Mouse (Mus musculus) thymus, adult 2 months (tissue): ENCODE measurements around the gene Psmd13. TPM values are rescaled to one million over a fixed set of nuclear protein-coding genes. Genes with fewer than 3 reads are reported as not detected.

Experiments used
- DNase-seq: peaks from one replicate; pipeline ENCODE4 v3.0.0; 2021
- H3K27ac ChIP-seq: fragments of 200-500 bp; 2 replicates; pipeline ENCODE4 v1.5.1; 2012; ENCODE audit warnings: low read length, control low read depth; ENCODE audit not compliant: control insufficient read depth, insufficient read depth
- H3K27me3 ChIP-seq: fragments of 200-500 bp; 2 replicates; pipeline ENCODE4 v1.6.1; 2012; ENCODE audit warnings: mild to moderate bottlenecking, low read length, moderate library complexity, mixed read lengths; ENCODE audit not compliant: control insufficient read depth, insufficient read depth
- H3K36me3 ChIP-seq: fragments of 200-500 bp; 2 replicates; pipeline ENCODE4 v1.6.1; 2012; ENCODE audit warnings: mild to moderate bottlenecking, low read length, moderate library complexity; ENCODE audit not compliant: control insufficient read depth, insufficient read depth
- H3K4me1 ChIP-seq: fragments of 200-500 bp; replicated peaks from 2 replicates; pipeline ENCODE4 v1.6.1; 2012; ENCODE audit warnings: low read length; ENCODE audit not compliant: control insufficient read depth, insufficient read depth
- H3K4me3 ChIP-seq: fragments of 200-500 bp; 2 replicates; pipeline ENCODE4 v1.5.1; 2012; ENCODE audit warnings: mild to moderate bottlenecking, low read length, control low read depth, moderate library complexity; ENCODE audit not compliant: control insufficient read depth, insufficient read depth
- CTCF ChIP-seq: fragments of 200-500 bp; IDR thresholded peaks from 2 replicates; pipeline ENCODE4 v1.5.1; 2012; ENCODE audit warnings: mild to moderate bottlenecking, control low read depth, low read length, moderate library complexity, borderline replicate concordance; ENCODE audit not compliant: control insufficient read depth, poor library complexity, insufficient read depth; ENCODE audit errors: extremely low read depth
- POLR2A ChIP-seq: fragments of 200-500 bp; IDR thresholded peaks from 2 replicates; pipeline ENCODE4 v1.6.1; 2012; ENCODE audit warnings: mild to moderate bottlenecking, low read length, control low read depth, moderate library complexity; ENCODE audit not compliant: control insufficient read depth, poor library complexity, insufficient read depth; ENCODE audit errors: extremely low read depth
- WGBS: fragments of 180-500 bp; shearing (Covaris S2); methylation state at CpG from one replicate; pipeline ENCODE4 v1.1.7; 2018; 5-methylcytosine and 5-hydroxymethylcytosine counted together
- polyA plus RNA-seq: library from polyadenylated mRNA; depleted of rRNA; stranded (reverse); fragments of >200 nt; gene quantifications from 2 replicates; pipeline ENCODE4 v1.2.3, GENCODE M21; 2012

Gene Psmd13
- polyA plus RNA-seq, 1 experiment, result 100 TPM

DNA sequence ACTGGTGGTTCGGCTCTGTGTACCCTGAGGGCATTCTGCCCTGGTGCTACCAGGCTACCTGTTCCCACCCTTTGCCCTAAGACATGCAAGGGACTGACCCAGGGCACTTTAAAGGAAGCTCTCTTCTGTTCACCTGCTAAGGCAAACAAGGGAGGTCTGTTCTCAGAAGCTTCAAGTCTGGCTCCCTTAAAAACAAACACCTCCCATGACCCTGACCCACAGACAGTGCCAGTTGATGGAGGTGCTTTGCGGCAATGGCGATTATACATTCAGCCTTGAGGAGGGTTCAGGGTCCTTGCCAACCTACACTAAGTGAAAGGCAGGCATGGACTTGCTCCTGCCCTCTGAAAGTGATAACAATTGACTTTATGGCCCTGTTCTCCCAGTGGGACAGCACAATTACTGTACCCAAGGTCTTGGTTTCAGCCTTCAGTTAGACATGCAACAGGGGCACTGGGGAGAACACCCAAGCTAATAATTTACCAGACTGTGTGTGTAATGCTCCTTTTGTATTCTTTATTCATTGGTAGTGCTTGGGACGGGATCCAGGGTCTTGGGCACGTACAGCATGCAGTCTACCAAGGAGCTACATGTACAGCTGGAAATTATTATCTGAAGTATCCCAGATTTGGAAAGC, 31.2 kb downstream of the Psmd13 start:
- WGBS, result 93% methylated on average over 5 of the region's 5 CpGs
- H3K27ac ChIP-seq, result no peak overlapping the region

DNA sequence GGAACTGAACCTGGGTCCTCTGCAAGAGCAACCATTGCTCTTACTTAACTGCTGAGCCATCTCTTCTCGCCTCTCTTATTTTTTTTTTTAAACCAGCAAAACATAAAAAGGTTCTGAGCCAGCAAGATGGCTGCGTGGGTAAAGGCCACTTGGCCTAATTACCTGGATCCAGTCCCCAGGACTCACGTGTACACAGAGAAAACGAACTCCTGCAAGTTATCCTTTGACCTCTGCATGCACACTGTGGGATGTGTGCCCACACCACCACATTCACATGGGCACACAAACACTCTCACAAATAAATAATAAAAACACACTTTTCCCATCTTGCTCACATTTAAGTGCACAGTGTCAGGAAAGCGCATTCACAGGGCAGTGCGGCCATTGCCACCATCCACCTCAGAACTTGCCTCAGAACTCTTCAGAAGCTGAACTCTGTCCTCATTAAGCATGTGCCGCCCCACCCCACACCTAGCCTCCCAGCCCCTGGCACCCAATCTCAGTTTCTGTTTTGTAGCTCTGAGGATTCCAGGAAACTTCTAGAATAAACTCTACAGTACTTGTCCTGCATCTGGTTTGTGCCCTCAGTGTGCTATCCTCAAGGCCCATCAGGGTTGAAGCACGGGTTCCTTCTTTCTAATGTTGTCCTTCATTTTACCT, 32.4 kb downstream of the Psmd13 start:
- no peaks in the 10 kb centered on the region for H3K27me3 ChIP-seq
- H3K36me3 ChIP-seq, result no peaks in the 10 kb centered on the region
- WGBS, result 96% methylated on average over 8 of the region's 8 CpGs
- no peak overlapping the region for H3K27ac ChIP-seq
- TF ChIP-seq POLR2A, result no peak
- TF ChIP-seq CTCF, result no peak
- no peak overlapping the region for H3K4me3 ChIP-seq
- H3K4me1 ChIP-seq, result peaks cover 3% of the 10 kb centered on the region; the same call in 1 of the 2 replicates
- no peak for DNase-seq

More for the DNA sequence above, 31.2 kb downstream of the Psmd13 start:
- Histone ChIP-seq H3K4me1 (peaks cover 8% of the 10 kb centered on the region), H3K4me3 (no peak overlapping the region), H3K27me3 (no peaks in the 10 kb centered on the region), H3K36me3 (no peaks in the 10 kb centered on the region)
- no peak for DNase-seq
- TF ChIP-seq CTCF, result no peak
- TF ChIP-seq POLR2A, result no peak

DNA sequence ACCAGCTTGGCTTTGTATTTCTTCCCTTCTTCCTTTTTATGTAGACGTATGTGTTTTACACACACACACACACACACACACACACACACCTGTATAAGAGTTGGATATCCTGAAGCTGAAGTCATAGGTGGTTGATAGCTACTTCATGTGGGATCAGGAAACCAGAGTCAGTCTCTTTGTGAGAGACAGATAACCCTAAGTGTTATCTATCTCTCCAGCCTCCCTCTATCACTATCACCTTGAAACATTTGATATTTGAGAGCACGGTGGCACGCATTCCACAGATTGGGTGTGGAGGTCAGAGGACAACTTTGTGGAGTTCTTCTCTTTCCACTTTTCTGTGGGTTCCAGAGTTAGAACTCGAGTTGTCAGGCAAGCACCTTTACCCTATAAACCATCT, 38.1 kb downstream of the Psmd13 start:
- Histone ChIP-seq H3K27ac (no peak overlapping the region), H3K4me1 (peaks cover 9% of the 10 kb centered on the region), H3K4me3 (no peak overlapping the region), H3K36me3 (no peaks in the 10 kb centered on the region), H3K27me3 (peaks cover 4% of the 10 kb centered on the region; the same call in 1 of the 2 replicates)
- TF ChIP-seq CTCF (no peak), POLR2A (no peak)
- 80% methylated on average over 4 of the region's 4 CpGs for WGBS
- no peak for DNase-seq

DNA sequence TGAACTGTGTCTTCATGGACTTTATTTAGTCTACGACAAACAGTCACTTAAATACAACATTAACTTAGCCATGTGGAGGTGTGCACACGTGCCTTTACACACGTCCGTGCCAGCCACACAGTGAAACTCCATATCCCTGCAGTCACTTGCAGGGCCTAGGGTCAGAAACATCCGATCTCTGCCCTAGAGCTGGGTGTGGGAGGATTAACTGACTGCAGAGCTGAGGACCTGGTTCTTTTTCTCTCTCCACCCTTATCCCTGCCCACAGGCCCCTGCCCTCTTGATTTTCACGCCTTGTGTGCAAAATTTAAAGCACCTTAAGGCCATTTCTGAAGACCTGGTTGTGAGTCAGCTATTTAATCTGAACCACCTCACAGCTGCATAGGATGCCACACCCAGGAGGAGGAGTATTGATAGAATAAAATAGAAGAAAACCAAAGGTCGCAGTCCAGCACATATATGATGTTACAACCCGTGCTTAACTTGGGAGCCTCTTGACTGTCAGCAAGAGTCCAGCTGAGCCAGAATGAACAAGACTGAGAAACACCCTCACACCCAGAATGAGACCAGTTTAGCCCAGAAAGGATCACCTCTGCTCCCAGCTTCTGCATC, 38.8 kb downstream of the Psmd13 start, which contains the start of gene Nlrp6:
Gene Nlrp6, plus strand, starts transcription at position 485 of the 612 bp plus-strand sequence.
- Histone ChIP-seq H3K27me3 (peaks cover 4% of the 10 kb centered on the region; the same call in 1 of the 2 replicates), H3K36me3 (no peaks in the 10 kb centered on the region), H3K27ac (no peak within 1 kb of the TSS), H3K4me1 (peaks cover 9% of the 10 kb centered on the region), H3K4me3 (no peak within 1 kb of the TSS)
- DNase-seq, result no peak
- TF ChIP-seq POLR2A, result no peak
- TF ChIP-seq CTCF, result no peak
- 91% methylated on average over 8 of the region's 8 CpGs for WGBS

DNA sequence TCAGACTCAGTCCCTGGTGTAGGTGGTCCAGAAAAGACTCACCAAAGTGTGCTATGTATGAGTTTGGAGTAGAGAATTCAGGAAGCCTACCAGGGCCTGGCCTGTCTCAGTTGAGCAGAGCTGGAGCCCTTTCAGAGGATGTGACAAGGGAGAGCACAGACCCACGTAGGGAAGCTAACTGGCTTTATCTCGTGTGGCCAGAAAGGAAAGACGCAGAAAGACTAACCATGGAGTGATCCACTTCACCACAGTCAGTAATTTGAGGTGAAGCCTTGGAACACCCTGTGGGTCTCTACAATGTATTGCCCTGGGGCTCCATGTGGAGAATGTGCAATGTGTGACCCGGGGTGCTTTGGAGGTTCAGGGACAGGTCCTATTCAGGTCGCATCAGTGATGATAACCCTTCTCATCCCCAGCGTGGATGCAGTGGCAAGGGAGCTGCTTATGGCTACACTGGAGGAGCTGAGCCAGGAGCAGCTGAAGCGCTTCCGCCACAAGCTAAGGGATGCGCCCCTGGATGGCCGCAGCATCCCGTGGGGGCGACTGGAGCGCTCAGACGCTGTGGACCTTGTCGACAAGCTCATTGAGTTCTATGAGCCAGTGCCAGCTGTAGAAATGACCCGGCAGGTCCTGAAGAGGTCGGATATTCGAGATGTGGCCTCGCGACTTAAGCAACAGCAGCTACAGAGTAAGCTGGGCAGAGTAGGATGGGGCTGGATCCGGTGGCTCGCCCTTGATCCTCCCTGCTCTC, 39.6 kb downstream of the Psmd13 start:
- Histone ChIP-seq H3K36me3 (no peaks in the 10 kb centered on the region), H3K4me1 (peaks cover 9% of the 10 kb centered on the region), H3K27me3 (peaks cover 4% of the 10 kb centered on the region; the same call in 1 of the 2 replicates), H3K27ac (no peak overlapping the region), H3K4me3 (no peak overlapping the region)
- 62% methylated on average over 22 of the region's 22 CpGs for WGBS
- no peak for DNase-seq
- TF ChIP-seq POLR2A, result no peak

DNA sequence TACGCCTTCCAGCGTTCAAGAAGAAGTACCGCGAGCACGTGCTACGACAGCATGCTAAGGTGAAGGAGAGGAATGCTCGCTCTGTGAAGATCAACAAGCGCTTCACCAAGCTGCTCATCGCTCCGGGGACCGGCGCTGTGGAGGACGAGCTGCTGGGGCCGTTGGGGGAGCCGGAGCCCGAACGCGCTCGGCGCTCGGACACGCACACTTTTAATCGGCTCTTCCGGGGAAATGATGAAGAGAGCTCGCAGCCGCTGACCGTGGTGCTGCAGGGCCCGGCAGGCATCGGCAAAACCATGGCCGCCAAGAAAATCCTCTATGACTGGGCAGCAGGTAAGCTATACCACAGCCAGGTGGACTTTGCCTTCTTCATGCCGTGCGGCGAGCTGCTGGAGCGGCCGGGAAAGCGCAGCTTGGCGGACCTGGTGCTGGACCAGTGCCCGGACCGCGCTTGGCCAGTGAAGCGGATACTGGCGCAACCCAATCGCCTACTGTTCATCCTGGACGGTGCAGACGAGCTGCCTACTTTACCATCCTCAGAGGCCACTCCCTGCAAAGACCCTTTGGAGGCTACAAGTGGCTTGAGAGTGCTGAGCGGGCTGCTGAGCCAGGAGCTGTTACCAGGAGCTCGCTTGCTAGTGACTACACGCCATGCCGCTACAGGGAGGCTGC, 40.8 kb downstream of the Psmd13 start:
- Histone ChIP-seq H3K27ac (no peak overlapping the region), H3K4me1 (peaks cover 9% of the 10 kb centered on the region), H3K27me3 (peaks cover 4% of the 10 kb centered on the region; the same call in 1 of the 2 replicates), H3K36me3 (no peaks in the 10 kb centered on the region), H3K4me3 (peak overlapping the region; percentile 25)
- 3% methylated on average over 49 of the region's 49 CpGs for WGBS
- no peak for DNase-seq
- TF ChIP-seq CTCF, result no peak
- TF ChIP-seq POLR2A, result no peak
